17 mouse cellular contexts compared by ENCODE assay signal in genomic region chr14:28412252-28412995, GRCm38 (mm10).
A peak's percentile ranks its signal among the peaks of the same experiment; 100 is the strongest.
DNase-seq lines count a peak whose midpoint lies in the region; TF ChIP-seq lines count a peak whose summit lies in the region.
"Had no signal": no experiment of that assay in that cellular context is flagged by ENCODE, and none has a peak within 500 bp of the region (broad histone marks: within the 10 kb centered on the region; RNA-seq: fewer than 3 reads in every experiment).

No protein-coding gene starts in this region.

- DNase-seq in heart, adult 8-10 months (ENCODE audit: low spot score) = peak; percentile 12
- no peak for DNase-seq in heart, postnatal 14 days
- no peak for DNase-seq in left cerebral cortex, adult 2 months (ENCODE audit: extremely low spot score in 1 of 2, low spot score in 2 of 2)
- DNase-seq in left cerebral cortex, postnatal 36 days (ENCODE audit: low spot score in 2 of 2) = no peak
- peak; percentile 11 for DNase-seq in fibroblast of lung, adult 2 months (ENCODE audit: low read depth)
- DNase-seq in natural killer cell, adult 2 months (ENCODE audit: low spot score in 2 of 2) = no peak
- no peak for DNase-seq in cerebellum, adult 2 months
- DNase-seq: B cell, adult 2 months; cerebellum, postnatal 14 days; embryo, embryonic 11 days; lung, postnatal 10 days; right cerebral cortex, postnatal 25 days; thymus, postnatal 36 days had no signal

- H3K4me1 ChIP-seq in cerebellum, adult 2 months (ENCODE audit: control insufficient read depth, insufficient read depth, low read length) = no peaks in the 10 kb centered on the region; the same call in 1 of the 2 replicates
- H3K4me1 ChIP-seq: liver, embryonic 15.5 days had no signal

- H3K4me3 ChIP-seq in left cerebral cortex, adult 2 months = no peak overlapping the region
- no peak overlapping the region for H3K4me3 ChIP-seq in cerebellum, adult 2 months (replicated peaks; ENCODE audit: insufficient read depth, low read depth, low read length)
- H3K4me3 ChIP-seq: forebrain, embryonic 15.5 days; hindbrain, embryonic 13.5 days; liver, embryonic 15.5 days; neural tube, embryonic 12.5 days had no signal

- 62% methylated on average over 8 of the region's 8 CpGs for WGBS in cerebellum, adult 2 months

- no peaks in the 10 kb centered on the region for H3K27me3 ChIP-seq in cerebellum, adult 2 months (ENCODE audit: control insufficient read depth, insufficient read depth, low read length)
- H3K27me3 ChIP-seq: forebrain, embryonic 15.5 days; liver, embryonic 15.5 days; neural tube, embryonic 12.5 days had no signal

- peak overlapping the region; percentile 36; the same call in 1 of the 2 replicates for H3K27ac ChIP-seq in left cerebral cortex, adult 2 months
- no peak overlapping the region for H3K27ac ChIP-seq in cerebellum, adult 2 months (ENCODE audit: insufficient read depth, low read length)
- H3K27ac ChIP-seq: forebrain, embryonic 15.5 days; hindbrain, embryonic 13.5 days; liver, embryonic 15.5 days; neural tube, embryonic 12.5 days had no signal

- no peak for TF ChIP-seq POLR2A in cerebellum, adult 2 months (IDR thresholded peaks at IDR 0.05; ENCODE audit: borderline replicate concordance, insufficient read depth, low read length)

- no peak for TF ChIP-seq CTCF in left cerebral cortex, adult 2 months (IDR thresholded peaks at IDR 0.05)
- TF ChIP-seq CTCF in cerebellum, adult 2 months (IDR thresholded peaks at IDR 0.05; ENCODE audit: borderline replicate concordance, insufficient read depth, low read depth, low read length) = no peak

- intact Hi-C loops in heart, postnatal 14 days (cut with DNase I) = no loop called here
- intact Hi-C loops in left cerebral cortex, adult 2 months (cut with DNase I) = no loop called here
- intact Hi-C loops in left cerebral cortex, postnatal 36 days (cut with DNase I) = no loop called here

Comparison
In these comparisons a context has a peak if more than half of its experiments do, and no peak if none do; other contexts are left out.
1. DNase-seq: peak in heart, adult 8-10 months (single experiment) and fibroblast of lung, adult 2 months (single experiment); none in heart, postnatal 14 days (0 of 2), left cerebral cortex, adult 2 months (0 of 2), left cerebral cortex, postnatal 36 days (0 of 2), natural killer cell, adult 2 months (0 of 2) and cerebellum, adult 2 months (0 of 2).